Mouse (Mus musculus) intestine, postnatal 0 days (tissue): ENCODE measurements around the gene Tpp1. TPM values are rescaled to one million over a fixed set of nuclear protein-coding genes. Genes with fewer than 3 reads are reported as not detected.

Experiments
- ATAC-seq: fragments of 200-750 bp; cut with Nextera tagmentation; 2 replicates; pipeline ENCODE4 v1.8.0; 2017; ENCODE audit warnings: mild to moderate bottlenecking, moderate TSS enrichment, moderate library complexity
- H3K27ac ChIP-seq: fragments of 300-500 bp; sonication (generic); 2 replicates; pipeline ENCODE4 v1.5.1; 2014; ENCODE audit warnings: mild to moderate bottlenecking, low read depth, low read length, moderate library complexity
- H3K27me3 ChIP-seq: fragments of 300-500 bp; sonication (generic); replicated peaks from 2 replicates; pipeline ENCODE4 v1.6.1; 2014; ENCODE audit warnings: low read length, mixed read lengths; ENCODE audit not compliant: control insufficient read depth, insufficient read depth
- H3K36me3 ChIP-seq: fragments of 300-500 bp; sonication (generic); 2 replicates; pipeline ENCODE4 v1.6.1; 2014; ENCODE audit warnings: mild to moderate bottlenecking, moderate library complexity; ENCODE audit not compliant: control insufficient read depth, insufficient read depth
- H3K4me1 ChIP-seq: fragments of 300-500 bp; sonication (generic); replicated peaks from 2 replicates; pipeline ENCODE4 v1.6.1; 2014; ENCODE audit warnings: antibody characterized with exemption, low read length, mixed read lengths; ENCODE audit not compliant: control insufficient read depth, insufficient read depth
- H3K4me2 ChIP-seq: fragments of 300-500 bp; sonication (generic); replicated peaks from 2 replicates; pipeline ENCODE4 v1.6.1; 2014; ENCODE audit warnings: low read depth, mild to moderate bottlenecking, moderate library complexity
- H3K4me3 ChIP-seq: fragments of 300-500 bp; sonication (generic); 2 replicates; pipeline ENCODE4 v1.5.1; 2014; ENCODE audit warnings: low read depth, low read length
- H3K9ac ChIP-seq: fragments of 300-500 bp; sonication (generic); 2 replicates; pipeline ENCODE4 v1.6.1; 2014; ENCODE audit warnings: mild to moderate bottlenecking, low read depth, low read length
- H3K9me3 ChIP-seq: fragments of 300-500 bp; sonication (generic); 2 replicates; pipeline ENCODE4 v1.6.1; 2016; ENCODE audit warnings: mixed run types; ENCODE audit not compliant: control insufficient read depth
- CTCF ChIP-seq: sonication (generic); IDR thresholded peaks from 2 replicates; pipeline ENCODE4 v1.5.1; 2016; ENCODE audit warnings: low read depth, mild to moderate bottlenecking, control low read depth, antibody characterized with exemption, moderate library complexity
- WGBS: fragments of 180-500 bp; shearing (Covaris S2); extraction: QIAGEN DNeasy Blood & Tissue Kit; methylation state at CpG from one replicate; pipeline ENCODE4 v1.1.7; 2014; 5-methylcytosine and 5-hydroxymethylcytosine counted together
- polyA plus RNA-seq: library from polyadenylated mRNA; unstranded; fragments of >200 nt; fragmentation: Nextera tagmentation; extraction: Ambion mirVana; gene quantifications from 2 replicates; pipeline ENCODE4 v1.2.1, GENCODE M21; 2015

Gene Tpp1
- polyA plus RNA-seq: 176 and 184 TPM in 2 replicates

DNA sequence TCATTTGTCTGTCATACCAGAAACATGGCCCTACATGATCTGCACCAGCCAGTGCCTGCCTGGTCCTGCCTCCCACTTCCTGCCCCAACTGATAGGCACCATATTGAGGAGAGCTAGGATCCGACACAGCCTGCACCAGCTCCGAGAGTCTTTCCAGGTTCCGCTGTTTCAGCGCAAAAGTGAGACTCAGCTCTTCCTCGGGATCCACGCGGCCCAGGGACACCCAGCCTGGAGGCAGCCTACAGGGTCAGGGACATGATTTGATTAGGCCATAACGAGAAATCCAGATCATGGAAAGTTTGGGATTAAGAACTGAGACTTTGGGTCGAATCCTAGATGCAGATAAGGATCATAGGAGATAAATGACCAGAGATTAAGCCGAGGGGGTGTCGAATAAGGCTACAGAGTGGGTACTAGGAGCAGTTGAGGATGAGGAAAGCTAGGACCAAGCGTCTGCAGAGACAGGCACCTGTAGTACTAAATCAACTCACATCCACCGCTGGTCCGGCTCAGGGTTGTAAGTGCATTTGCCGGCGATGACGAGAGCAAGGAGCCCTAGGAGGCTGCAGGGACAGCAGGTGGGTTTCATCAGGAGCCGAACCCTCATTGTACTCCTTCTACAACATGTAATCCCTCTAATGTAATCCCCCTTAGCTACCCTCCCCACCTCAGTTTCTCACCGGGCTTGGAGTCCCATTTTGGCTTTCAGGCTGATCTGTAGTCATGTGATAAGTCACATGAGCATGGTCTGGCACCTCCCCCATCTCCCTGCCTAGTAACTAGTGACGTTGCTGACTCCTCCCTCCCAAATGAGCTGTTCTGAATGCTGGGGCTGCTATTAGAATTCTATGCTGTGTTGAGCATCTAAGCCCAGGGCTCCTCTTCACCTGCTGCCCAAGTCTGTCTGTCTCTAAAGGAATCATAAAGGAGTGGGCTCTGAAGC is at the start of gene Tpp1:
Gene Tpp1, minus strand, starts transcription at position 745 of the 943 bp plus-strand sequence.
- no peak for TF ChIP-seq CTCF
- H3K4me1 ChIP-seq: peaks cover 6% of the 10 kb centered on the region; the same call in 1 of the 2 replicates
- peak within 1 kb of the TSS; percentile 84 for H3K4me2 ChIP-seq
- WGBS: 13% methylated on average over 20 of the region's 20 CpGs
- peaks cover 23% of the 10 kb centered on the region for H3K36me3 ChIP-seq
- H3K9me3 ChIP-seq: no peaks in the 10 kb centered on the region
- peak within 1 kb of the TSS; percentile 63 for H3K27ac ChIP-seq
- peak within 1 kb of the TSS; percentile 79 for H3K4me3 ChIP-seq
- H3K27me3 ChIP-seq: no peaks in the 10 kb centered on the region
- peak; percentile 86 for ATAC-seq
- peak within 1 kb of the TSS; percentile 80 for H3K9ac ChIP-seq

DNA sequence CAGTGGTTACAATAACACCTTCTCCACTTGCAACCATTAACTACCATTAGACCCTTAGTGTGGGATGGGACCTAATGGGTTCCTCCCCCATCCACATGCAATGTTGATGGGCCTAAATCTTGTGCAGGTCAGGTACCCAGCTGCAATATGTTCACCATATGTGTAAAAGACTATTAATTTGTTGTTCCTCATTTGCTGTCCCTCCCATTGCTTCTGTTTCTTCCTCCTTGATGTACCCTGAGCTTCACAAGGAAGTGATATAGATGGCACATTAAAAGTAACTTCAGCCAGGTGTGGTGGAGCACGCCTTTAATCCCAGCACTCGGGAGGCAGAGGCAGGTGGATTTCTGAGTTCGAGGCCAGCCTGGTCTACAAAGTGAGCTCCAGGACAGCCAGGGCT is 44.9 kb upstream of the Tpp1 start:
- no peak overlapping the region for H3K4me3 ChIP-seq
- H3K9me3 ChIP-seq: no peaks in the 10 kb centered on the region
- no peak overlapping the region for H3K27ac ChIP-seq
- H3K27me3 ChIP-seq: no peaks in the 10 kb centered on the region
- no peak overlapping the region for H3K9ac ChIP-seq
- H3K36me3 ChIP-seq: no peaks in the 10 kb centered on the region
- 89% methylated on average over 3 of the region's 3 CpGs for WGBS
- no peaks in the 10 kb centered on the region for H3K4me1 ChIP-seq
- TF ChIP-seq CTCF: no peak
- H3K4me2 ChIP-seq: no peak overlapping the region
- ATAC-seq: no peak

DNA sequence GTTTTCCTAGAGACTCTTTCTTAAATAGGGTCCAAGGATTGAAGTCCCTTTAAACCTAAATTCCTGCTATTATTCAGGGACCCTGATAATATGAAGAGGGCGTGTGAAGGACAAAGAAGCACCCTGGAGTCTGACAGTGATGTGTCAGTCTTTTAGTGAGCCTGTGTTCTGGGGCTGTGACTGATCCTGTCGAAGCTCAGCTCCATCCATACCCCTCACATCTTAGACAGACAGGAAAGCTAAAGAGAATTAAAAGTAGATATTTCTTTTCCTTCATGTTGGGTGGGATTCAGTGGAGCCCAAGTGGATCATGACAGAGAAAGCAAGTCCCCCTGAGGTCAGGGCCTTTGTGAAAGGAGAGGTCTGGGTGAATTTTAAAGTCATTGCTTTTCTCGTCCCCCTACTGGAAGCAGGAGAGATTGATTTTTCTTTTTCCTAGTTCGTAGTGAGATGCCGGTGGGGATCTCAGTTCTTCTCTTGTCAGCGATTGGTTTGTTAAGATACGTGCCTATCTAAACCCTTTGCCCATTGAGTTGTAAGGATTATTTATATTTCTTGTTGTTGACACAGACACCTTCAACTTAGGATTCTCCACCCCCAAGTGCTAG is 43.8 kb upstream of the Tpp1 start:
- peak; percentile 61 for TF ChIP-seq CTCF
- no peak overlapping the region for H3K9ac ChIP-seq

DNA sequence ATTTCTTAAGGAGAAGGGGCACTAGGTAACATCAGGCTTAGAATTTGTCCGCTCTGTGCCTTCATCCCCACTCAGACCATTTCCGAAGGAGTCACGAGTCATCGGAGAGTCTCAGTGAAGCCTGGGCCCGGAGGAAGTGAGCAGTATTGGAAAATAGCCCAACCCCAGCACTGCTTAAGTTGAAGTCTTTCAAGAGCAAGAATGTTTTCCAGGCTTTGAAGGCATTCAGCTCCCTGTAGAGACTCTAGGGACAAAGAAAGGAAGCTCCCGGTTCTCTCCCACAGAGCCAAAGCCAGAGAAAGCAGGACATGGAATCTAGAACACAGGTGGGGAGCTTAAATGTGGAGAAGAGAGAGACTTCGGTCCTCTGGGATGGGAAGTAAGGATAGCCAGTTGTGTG is 41.7 kb upstream of the Tpp1 start:
- H3K36me3 ChIP-seq: no peaks in the 10 kb centered on the region
- H3K4me3 ChIP-seq: no peak overlapping the region
- H3K9ac ChIP-seq: no peak overlapping the region
- H3K9me3 ChIP-seq: no peaks in the 10 kb centered on the region
- no peak overlapping the region for H3K27ac ChIP-seq
- no peak for TF ChIP-seq CTCF
- H3K4me2 ChIP-seq: no peak overlapping the region
- ATAC-seq: no peak
- H3K27me3 ChIP-seq: 0 out of 2 replicates have a peak, but pooled peaks cover 3% of the 10 kb centered on the region
- WGBS: 79% methylated on average over 7 of the region's 7 CpGs
- no peaks in the 10 kb centered on the region for H3K4me1 ChIP-seq

More for the DNA sequence above, 43.8 kb upstream of the Tpp1 start:
- Histone ChIP-seq H3K36me3 (no peaks in the 10 kb centered on the region), H3K27me3 (no peaks in the 10 kb centered on the region), H3K4me2 (no peak overlapping the region), H3K4me1 (no peaks in the 10 kb centered on the region), H3K9me3 (no peaks in the 10 kb centered on the region), H3K4me3 (no peak overlapping the region), H3K27ac (no peak overlapping the region)
- ATAC-seq: no peak
- 30% methylated on average over 7 of the region's 7 CpGs for WGBS

DNA sequence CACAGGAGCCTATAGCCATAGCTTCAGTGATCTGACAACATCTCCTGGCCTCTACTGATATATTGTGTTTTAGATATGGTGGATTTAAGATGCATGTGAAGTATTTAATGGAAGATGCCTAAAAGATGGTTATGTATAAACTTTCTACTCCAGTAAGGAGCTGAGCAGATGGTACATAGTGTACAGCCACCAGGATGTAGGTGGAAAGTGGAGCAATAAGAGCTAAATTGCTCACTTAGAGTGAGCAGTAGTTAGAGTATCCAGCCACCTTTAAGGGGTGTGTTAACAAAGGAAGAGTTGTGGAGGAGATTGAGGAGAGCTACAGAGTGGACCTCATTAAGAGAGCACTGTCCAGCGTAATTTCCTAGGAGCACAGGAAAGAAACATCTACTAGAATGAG is 39.1 kb upstream of the Tpp1 start:
- Histone ChIP-seq H3K9me3 (no peaks in the 10 kb centered on the region), H3K4me3 (no peak overlapping the region), H3K27me3 (peaks cover 9% of the 10 kb centered on the region; the same call in 1 of the 2 replicates), H3K9ac (no peak overlapping the region), H3K27ac (no peak overlapping the region), H3K4me2 (no peak overlapping the region), H3K4me1 (no peaks in the 10 kb centered on the region), H3K36me3 (no peaks in the 10 kb centered on the region)
- no peak for ATAC-seq
- TF ChIP-seq CTCF: no peak
- WGBS: 86% methylated on average over 1 of the region's 1 CpGs
